Mouse (Mus musculus): ENCODE measurements around the gene Rab20.
"Not testable (repeated sequence)": the region's sequence is repeated elsewhere in the genome, so short reads cannot be mapped to it uniquely, and the experiment has no call there.

The Rab20 gene

GRCm38 (mm10) chr8:11475876-11476275, 2.6 kb downstream of the Rab20 start:
- TF ChIP-seq POU5F1 (IDR thresholded peaks at IDR 0.05; ENCODE audit: borderline replicate concordance, low read length) (no peak), NANOG (IDR thresholded peaks at IDR 0.05; ENCODE audit: borderline replicate concordance, low read length) (no peak), CTCF (conservative IDR thresholded peaks at IDR 0.05; ENCODE audit: low read length) (no peak)

GRCm38 (mm10) chr8:11475397-11475796, 3.1 kb downstream of the Rab20 start:
- no peak overlapping the region for H3K4me3 ChIP-seq (replicated peaks; ENCODE audit: low read length)
- H3K9me3 ChIP-seq (ENCODE audit: low read length): no peaks in the 10 kb centered on the region
- peaks cover 86% of the 10 kb centered on the region for H3K27me3 ChIP-seq (ENCODE audit: insufficient read depth, low read length)
- H3K36me3 ChIP-seq (ENCODE audit: insufficient read depth, low read length): no peaks in the 10 kb centered on the region
- peaks cover 53% of the 10 kb centered on the region for H3K4me1 ChIP-seq (replicated peaks; ENCODE audit: low read depth, low read length)
- TF ChIP-seq NANOG (IDR thresholded peaks at IDR 0.05; ENCODE audit: borderline replicate concordance, low read length) (no peak), POU5F1 (IDR thresholded peaks at IDR 0.05; ENCODE audit: borderline replicate concordance, low read length) (no peak), CTCF (conservative IDR thresholded peaks at IDR 0.05; ENCODE audit: low read length) (no peak)

More at GRCm38 (mm10) chr8:11475876-11476275, 2.6 kb downstream of the Rab20 start:
- Histone ChIP-seq H3K9me3 (ENCODE audit: low read length) (no peaks in the 10 kb centered on the region), H3K4me1 (replicated peaks; ENCODE audit: low read depth, low read length) (peaks cover 55% of the 10 kb centered on the region), H3K27me3 (ENCODE audit: insufficient read depth, low read length) (peaks cover 91% of the 10 kb centered on the region), H3K36me3 (ENCODE audit: insufficient read depth, low read length) (no peaks in the 10 kb centered on the region), H3K4me3 (replicated peaks; ENCODE audit: low read length) (no peak overlapping the region)

GRCm38 (mm10) chr8:11473072-11473471, 5.4 kb downstream of the Rab20 start:
- H3K4me3 ChIP-seq (replicated peaks; ENCODE audit: low read length): no peak overlapping the region
- H3K9me3 ChIP-seq (ENCODE audit: low read length): no peaks in the 10 kb centered on the region
- no peaks in the 10 kb centered on the region for H3K36me3 ChIP-seq (ENCODE audit: insufficient read depth, low read length)
- TF ChIP-seq NANOG (IDR thresholded peaks at IDR 0.05; ENCODE audit: borderline replicate concordance, low read length) (no peak), POU5F1 (IDR thresholded peaks at IDR 0.05; ENCODE audit: borderline replicate concordance, low read length) (no peak), CTCF (conservative IDR thresholded peaks at IDR 0.05; ENCODE audit: low read length) (no peak)
- H3K27me3 ChIP-seq (ENCODE audit: insufficient read depth, low read length): peaks cover 65% of the 10 kb centered on the region
- H3K4me1 ChIP-seq (replicated peaks; ENCODE audit: low read depth, low read length): peaks cover 33% of the 10 kb centered on the region

GRCm38 (mm10) chr8:11471309-11471708, 7.2 kb downstream of the Rab20 start:
- Histone ChIP-seq H3K36me3 (ENCODE audit: insufficient read depth, low read length) (no peaks in the 10 kb centered on the region), H3K4me1 (replicated peaks; ENCODE audit: low read depth, low read length) (peaks cover 16% of the 10 kb centered on the region), H3K27me3 (ENCODE audit: insufficient read depth, low read length) (peaks cover 47% of the 10 kb centered on the region), H3K4me3 (replicated peaks; ENCODE audit: low read length) (no peak overlapping the region), H3K9me3 (ENCODE audit: low read length) (peaks cover 7% of the 10 kb centered on the region)
- TF ChIP-seq NANOG (IDR thresholded peaks at IDR 0.05; ENCODE audit: borderline replicate concordance, low read length) (no peak), POU5F1 (IDR thresholded peaks at IDR 0.05; ENCODE audit: borderline replicate concordance, low read length) (no peak), CTCF (conservative IDR thresholded peaks at IDR 0.05; ENCODE audit: low read length) (no peak)

DNA sequence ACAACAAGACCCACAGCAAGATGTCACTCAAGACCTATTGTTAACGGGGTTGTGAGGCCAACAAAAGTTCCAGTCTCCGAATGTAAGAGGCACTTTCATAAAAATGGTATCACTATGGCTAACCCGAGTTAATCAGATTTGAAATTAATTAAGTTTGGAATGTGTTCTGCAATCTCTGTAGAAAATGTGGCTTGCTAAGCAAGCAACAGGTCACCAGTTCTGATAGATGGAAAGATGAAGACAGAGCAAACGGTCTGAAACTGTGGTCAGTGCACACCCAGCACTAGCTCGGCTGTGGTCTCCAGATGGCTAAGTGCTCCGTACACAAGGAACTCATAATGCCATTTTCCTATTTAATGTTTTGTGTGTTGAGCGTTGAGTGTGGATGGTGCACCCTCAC, 7.8 kb downstream of the Rab20 start:
- no peak for TF ChIP-seq POU5F1 (IDR thresholded peaks at IDR 0.05; ENCODE audit: borderline replicate concordance, low read length)
- TF ChIP-seq CTCF (conservative IDR thresholded peaks at IDR 0.05; ENCODE audit: low read length): no peak
- no peak for TF ChIP-seq NANOG (IDR thresholded peaks at IDR 0.05; ENCODE audit: borderline replicate concordance, low read length)
- Histone ChIP-seq H3K4me1 (replicated peaks; ENCODE audit: low read depth, low read length) (peaks cover 10% of the 10 kb centered on the region), H3K4me3 (replicated peaks; ENCODE audit: low read length) (no peak overlapping the region)

GRCm38 (mm10) chr8:11469095-11469494, 9.4 kb downstream of the Rab20 start:
- TF ChIP-seq POU5F1 (IDR thresholded peaks at IDR 0.05; ENCODE audit: borderline replicate concordance, low read length) (no peak), NANOG (IDR thresholded peaks at IDR 0.05; ENCODE audit: borderline replicate concordance, low read length) (no peak), CTCF (conservative IDR thresholded peaks at IDR 0.05; ENCODE audit: low read length) (peak; percentile 67)
- Histone ChIP-seq H3K9me3 (ENCODE audit: low read length) (peaks cover 7% of the 10 kb centered on the region), H3K4me3 (replicated peaks; ENCODE audit: low read length) (no peak overlapping the region), H3K4me1 (replicated peaks; ENCODE audit: low read depth, low read length) (no peaks in the 10 kb centered on the region), H3K36me3 (ENCODE audit: insufficient read depth, low read length) (no peaks in the 10 kb centered on the region), H3K27me3 (ENCODE audit: insufficient read depth, low read length) (peaks cover 26% of the 10 kb centered on the region)

More for the DNA sequence above, 7.8 kb downstream of the Rab20 start:
- peaks cover 41% of the 10 kb centered on the region for H3K27me3 ChIP-seq (ENCODE audit: insufficient read depth, low read length)
- no peaks in the 10 kb centered on the region for H3K36me3 ChIP-seq (ENCODE audit: insufficient read depth, low read length)
- H3K9me3 ChIP-seq (ENCODE audit: low read length): peaks cover 7% of the 10 kb centered on the region

DNA sequence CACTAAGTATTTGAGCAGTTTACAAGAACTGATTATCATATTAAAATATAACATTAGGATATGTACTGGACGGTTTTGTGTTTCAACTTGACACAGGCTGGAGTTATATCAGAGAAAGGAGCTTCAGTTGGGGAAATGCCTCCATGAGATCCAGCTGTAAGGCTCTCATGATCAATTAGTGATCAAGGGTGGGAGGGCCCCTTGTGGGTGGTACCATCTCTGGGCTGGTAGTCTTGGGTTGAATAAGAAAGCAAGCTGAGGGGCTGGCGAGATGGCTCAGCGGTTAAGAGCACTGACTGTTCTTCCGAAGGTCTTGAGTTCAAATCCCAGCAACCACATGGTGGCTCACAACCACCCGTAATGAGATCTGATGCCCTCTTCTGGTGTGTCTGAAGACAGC, 12.0 kb downstream of the Rab20 start:
- H3K9me3 ChIP-seq (ENCODE audit: low read length); H3K27me3 ChIP-seq (ENCODE audit: insufficient read depth, low read length); H3K4me1 ChIP-seq (replicated peaks; ENCODE audit: low read depth, low read length); H3K36me3 ChIP-seq (ENCODE audit: insufficient read depth, low read length); H3K4me3 ChIP-seq (replicated peaks; ENCODE audit: low read length): not testable (repeated sequence)

DNA sequence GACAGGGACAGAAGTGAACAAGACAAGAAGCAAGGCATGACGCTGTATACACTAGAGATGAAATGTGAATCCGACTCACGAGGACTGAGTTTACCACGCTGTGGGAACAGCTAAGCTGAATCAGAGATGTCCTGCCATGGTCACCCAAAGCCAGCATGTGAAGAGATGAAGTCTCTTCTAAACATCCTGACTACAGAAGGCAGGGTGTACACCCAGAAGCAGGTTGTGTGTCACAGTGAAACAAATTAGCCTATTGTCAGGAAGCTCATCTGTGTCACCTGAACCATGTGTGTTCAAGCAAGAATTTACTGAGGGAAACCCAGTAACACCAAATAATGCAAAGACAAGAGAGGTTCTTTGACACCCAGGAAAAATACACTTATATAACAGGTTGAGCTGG, 12.9 kb downstream of the Rab20 start:
- Histone ChIP-seq H3K4me1 (replicated peaks; ENCODE audit: low read depth, low read length) (no peaks in the 10 kb centered on the region), H3K4me3 (replicated peaks; ENCODE audit: low read length) (no peak overlapping the region), H3K27me3 (ENCODE audit: insufficient read depth, low read length) (no peaks in the 10 kb centered on the region; the same call in 1 of the 2 replicates), H3K36me3 (ENCODE audit: insufficient read depth, low read length) (no peaks in the 10 kb centered on the region), H3K9me3 (ENCODE audit: low read length) (peaks cover 7% of the 10 kb centered on the region)
- TF ChIP-seq POU5F1 (IDR thresholded peaks at IDR 0.05; ENCODE audit: borderline replicate concordance, low read length) (no peak), NANOG (IDR thresholded peaks at IDR 0.05; ENCODE audit: borderline replicate concordance, low read length) (no peak), CTCF (conservative IDR thresholded peaks at IDR 0.05; ENCODE audit: low read length) (no peak)

- Histone ChIP-seq H3K36me3 (ENCODE audit: insufficient read depth, low read length) (no peaks in the 10 kb centered on the region), H3K9me3 (ENCODE audit: low read length) (peaks cover 7% of the 10 kb centered on the region), H3K27me3 (ENCODE audit: insufficient read depth, low read length) (no peaks in the 10 kb centered on the region), H3K4me1 (replicated peaks; ENCODE audit: low read depth, low read length) (no peaks in the 10 kb centered on the region), H3K4me3 (replicated peaks; ENCODE audit: low read length) (no peak overlapping the region)
- no peak for TF ChIP-seq CTCF (conservative IDR thresholded peaks at IDR 0.05; ENCODE audit: low read length)
- TF ChIP-seq POU5F1 (IDR thresholded peaks at IDR 0.05; ENCODE audit: borderline replicate concordance, low read length): no peak
- no peak for TF ChIP-seq NANOG (IDR thresholded peaks at IDR 0.05; ENCODE audit: borderline replicate concordance, low read length)
Observed at GRCm38 (mm10) chr8:11464707-11464964, 13.9 kb downstream of the Rab20 start.
